Mouse (Mus musculus): ENCODE measurements around the gene Cux2. TPM values are rescaled to one million over a fixed set of nuclear protein-coding genes. Genes with fewer than 3 reads are reported as not detected.
"Not testable (repeated sequence)": the region's sequence is repeated elsewhere in the genome, so short reads cannot be mapped to it uniquely, and the experiment has no call there.

The Cux2 gene
- total RNA-seq, 1 experiment from 2014 or later, result 17.7 TPM

GRCm38 (mm10) chr5:121864330-121864729 lies 185.6 kb downstream of the Cux2 start:
- DNase-seq, result no peak

DNA sequence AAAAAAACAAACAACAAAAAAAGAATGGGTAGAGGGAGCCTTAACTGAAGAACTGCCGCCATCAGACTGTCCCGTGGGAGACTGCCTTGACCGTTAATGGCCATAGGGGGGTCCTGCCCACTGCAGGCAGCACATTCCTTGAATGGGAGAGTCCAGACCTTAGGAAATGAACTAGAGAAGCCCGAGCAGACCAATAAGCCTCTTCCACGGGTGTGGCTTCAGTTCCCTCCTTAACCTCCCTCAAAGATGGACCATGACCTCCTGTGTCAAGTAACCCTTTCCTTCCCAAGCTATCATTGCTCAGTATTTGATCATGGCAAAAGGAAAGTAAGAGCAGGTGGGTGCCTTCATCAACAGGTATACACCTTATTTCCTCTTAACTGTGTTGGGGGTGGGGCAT lies 187.9 kb downstream of the Cux2 start:
- no peak for DNase-seq

GRCm38 (mm10) chr5:121858427-121858826 lies 191.5 kb downstream of the Cux2 start:
- DNase-seq, result no peak

DNA sequence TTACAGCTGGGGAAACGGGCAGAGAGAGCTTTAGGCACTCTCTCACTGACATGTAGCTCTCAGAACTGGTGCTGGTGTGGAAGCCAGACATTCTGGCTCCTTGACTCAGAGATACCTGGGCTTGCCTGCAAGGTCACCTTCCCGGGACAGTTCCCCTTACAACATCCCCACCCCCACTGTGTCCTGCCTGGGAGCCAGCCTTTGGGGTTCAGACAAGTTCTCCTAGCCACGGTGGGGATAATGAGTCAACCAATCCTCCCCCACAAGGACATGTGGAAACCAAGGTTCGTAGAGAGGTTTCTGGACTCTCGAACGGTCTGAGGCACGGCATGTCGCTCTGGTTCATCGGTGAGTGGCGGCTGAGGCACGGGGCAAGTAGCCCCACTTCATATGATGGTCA lies 193.2 kb downstream of the Cux2 start:
- peak; percentile 53 for DNase-seq

- peak; percentile 45 for DNase-seq
These were observed 195.1 kb downstream of the Cux2 start for GRCm38 (mm10) chr5:121854768-121855167.

GRCm38 (mm10) chr5:121853368-121854051 lies 196.4 kb downstream of the Cux2 start:
- peak; percentile 58 for DNase-seq

DNA sequence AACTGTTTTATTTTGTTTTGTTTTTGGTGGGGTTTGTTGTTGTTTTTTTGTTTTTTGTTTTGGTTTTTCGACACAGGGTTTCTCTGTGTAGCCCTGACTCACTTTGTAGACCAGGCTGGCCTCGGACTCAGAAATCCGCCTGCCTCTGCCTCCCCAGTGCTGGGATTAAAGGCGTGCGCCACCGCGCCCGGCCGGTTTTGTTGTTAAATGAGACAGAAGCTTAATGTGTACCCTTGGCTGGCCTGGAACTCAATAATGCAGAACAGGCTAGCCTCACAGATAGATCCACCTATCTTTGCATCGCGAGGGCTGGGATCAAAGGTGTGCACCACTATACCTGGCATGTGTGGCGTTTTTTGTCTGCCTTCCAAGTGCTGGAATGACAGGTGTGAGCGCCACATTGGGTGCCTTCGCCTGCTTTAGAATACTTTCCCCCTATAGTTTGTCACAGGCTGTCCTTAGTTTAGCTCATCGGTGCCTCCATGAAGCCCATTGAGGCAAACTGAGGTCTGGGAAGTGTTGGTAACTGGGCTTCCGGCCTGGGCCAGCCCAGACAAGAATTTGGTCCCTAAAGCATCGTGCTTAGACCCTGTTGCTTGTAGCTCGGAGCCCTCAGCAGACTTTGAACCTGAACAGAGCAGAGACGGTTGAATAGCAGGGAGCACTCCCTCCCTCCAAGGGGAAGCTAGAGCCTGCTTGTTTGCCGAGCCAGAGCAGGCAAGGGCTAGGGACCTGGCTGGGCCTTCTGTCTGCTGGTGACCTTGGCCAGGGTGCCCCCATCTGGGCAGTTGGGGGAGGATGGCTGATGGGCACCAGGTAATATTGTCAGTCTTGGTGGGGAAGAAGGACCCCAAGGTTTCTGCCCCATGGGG lies 200.2 kb downstream of the Cux2 start:
- peak; percentile 30 for DNase-seq

- DNase-seq, result peak; percentile 97
These were observed 201.2 kb downstream of the Cux2 start, which contains the start of gene Pheta1 for GRCm38 (mm10) chr5:121848743-121849142. Pheta1 (plus strand) TSS chr5:121848984.

GRCm38 (mm10) chr5:121848035-121848519 lies 201.8 kb downstream of the Cux2 start:
- peak; percentile 61 for DNase-seq

GRCm38 (mm10) chr5:121847269-121847668 lies 202.6 kb downstream of the Cux2 start:
- DNase-seq, result not testable (repeated sequence)

DNA sequence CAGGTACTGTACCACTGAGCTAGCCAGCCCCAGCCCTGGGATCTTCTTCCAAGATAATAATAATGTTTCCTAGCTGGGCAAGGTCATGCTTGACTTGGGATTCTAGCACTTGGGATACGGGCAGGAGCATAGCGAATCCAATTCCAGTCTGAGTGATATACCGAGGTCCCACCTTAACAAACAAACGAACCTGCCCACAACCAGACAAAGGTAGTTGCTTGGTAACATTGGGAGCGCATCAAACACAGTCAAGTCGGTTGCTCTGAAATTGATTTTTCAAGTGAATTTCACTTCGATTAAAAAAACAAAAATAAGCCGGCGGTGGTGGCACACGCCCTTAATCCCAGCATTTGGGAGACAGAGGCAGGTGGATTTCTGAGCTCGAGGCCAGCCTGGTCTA lies 203.6 kb downstream of the Cux2 start:
- no peak for DNase-seq

- DNase-seq, result no peak
These were observed 204.5 kb downstream of the Cux2 start for GRCm38 (mm10) chr5:121845361-121845760.

DNA sequence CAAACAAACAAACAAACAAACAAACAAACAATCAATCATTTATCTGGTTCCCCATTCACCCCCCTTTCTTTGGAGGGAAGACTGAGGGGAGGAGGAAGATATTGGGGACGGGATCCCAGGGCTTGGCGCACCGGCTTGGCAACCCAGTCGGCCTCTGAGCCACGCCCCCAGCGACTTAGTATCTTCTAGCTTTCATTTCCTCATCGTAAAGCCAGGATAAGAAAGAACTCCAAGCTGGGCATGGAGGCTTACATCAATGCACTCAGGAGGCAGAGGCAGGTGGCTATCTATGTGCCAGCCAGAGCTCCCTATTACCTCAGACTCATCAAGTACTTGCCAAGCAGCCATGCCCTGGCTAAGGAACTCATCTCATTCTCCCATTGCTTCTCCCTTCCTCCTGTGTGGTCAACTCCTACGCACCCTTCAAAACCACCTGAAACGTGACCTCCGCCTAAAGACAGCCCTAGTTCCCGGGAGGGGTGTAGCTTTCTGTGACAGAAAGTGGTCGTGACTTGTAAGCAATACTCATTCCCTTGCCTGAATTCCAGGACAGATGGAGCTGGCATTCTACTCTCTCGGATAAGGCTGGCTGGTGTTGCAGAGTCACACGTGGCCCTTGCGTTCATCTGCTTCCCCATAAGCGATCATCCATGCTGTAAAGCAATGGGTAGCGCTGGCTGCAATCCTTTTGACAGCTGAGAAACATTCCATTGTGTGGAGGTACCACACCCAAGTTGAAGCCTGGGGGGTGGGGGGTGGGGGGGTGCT lies 206.6 kb downstream of the Cux2 start:
- DNase-seq, result no peak

GRCm38 (mm10) chr5:121842665-121843118 lies 207.2 kb downstream of the Cux2 start:
- peak; percentile 92 for DNase-seq

GRCm38 (mm10) chr5:121841973-121842372 lies 207.9 kb downstream of the Cux2 start:
- DNase-seq, result peak; percentile 65

DNA sequence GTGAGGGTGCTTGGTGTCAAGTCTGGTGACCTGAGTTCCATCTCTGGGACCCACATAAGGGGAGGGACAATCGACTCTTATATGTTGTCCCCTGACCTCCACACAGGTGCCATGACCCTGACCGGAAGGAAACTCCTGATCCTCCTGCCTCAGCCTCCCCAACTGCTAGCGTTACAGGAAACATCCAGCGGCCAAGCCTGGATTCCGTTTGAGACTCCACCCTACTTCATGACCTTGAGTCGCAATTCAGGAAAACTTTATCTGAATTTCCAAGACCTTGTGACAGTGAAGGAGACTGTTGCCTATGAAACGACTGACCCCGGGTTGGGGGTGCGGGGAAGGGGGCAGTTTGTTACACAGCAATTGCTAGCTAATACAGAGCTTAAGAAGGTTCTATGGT lies 208.4 kb downstream of the Cux2 start:
- DNase-seq, result no peak

DNA sequence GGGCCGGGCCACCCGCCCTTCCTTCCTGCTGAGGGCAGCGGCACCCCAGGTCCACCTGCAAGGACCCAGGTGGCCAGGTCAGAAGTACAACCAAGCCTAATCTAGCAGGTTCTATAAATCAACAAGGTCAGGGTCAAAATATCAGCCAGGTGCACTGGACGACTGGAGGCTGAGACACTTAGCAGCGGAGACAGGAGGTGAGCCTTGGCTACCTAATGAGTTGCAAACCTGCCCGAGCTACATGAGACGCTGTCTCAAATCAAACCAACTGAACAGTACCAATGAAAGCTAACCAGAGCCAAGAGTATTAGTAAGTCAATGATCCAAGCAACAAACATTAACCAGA lies 210.8 kb downstream of the Cux2 start:
- no peak for DNase-seq

DNA sequence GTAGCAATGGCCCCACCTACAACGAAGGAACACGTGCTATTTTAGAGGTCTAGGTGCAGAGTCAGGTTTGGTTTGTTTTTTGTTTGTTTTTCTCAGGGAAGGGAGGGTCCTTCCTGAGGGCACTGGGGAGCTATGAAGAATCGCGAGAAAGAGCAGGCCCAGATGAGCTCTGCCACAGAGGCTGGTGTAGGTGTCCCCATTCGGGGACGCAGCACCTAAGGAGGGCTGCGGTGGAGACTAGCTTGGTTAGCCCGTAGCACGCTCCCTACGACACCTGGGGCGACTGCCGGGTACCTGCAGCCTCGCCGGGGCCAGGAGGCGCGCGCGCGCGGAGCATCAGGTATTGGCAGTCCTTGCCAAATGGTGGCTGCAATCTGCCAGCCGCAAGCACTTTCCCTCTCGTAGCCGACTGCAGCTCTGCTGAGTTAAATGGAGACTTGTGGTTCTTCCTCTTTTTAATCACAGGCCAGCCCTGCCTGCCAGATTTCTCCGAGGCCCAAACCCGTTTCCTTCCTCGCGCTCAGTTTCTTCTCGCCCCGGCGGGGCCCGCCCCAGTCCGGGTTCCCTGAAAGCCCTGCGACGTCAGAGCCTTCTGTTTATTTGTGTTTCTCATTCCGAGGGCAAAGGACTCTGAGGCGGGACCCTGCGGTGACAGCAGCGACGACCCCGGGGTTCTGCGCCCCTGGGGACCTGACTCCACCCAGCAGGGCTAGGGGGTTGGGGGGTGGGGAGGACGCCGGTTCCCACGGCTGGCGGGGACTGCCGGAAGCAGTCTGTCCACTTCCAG lies 211.4 kb downstream of the Cux2 start:
- peak; percentile 70 for DNase-seq

DNA sequence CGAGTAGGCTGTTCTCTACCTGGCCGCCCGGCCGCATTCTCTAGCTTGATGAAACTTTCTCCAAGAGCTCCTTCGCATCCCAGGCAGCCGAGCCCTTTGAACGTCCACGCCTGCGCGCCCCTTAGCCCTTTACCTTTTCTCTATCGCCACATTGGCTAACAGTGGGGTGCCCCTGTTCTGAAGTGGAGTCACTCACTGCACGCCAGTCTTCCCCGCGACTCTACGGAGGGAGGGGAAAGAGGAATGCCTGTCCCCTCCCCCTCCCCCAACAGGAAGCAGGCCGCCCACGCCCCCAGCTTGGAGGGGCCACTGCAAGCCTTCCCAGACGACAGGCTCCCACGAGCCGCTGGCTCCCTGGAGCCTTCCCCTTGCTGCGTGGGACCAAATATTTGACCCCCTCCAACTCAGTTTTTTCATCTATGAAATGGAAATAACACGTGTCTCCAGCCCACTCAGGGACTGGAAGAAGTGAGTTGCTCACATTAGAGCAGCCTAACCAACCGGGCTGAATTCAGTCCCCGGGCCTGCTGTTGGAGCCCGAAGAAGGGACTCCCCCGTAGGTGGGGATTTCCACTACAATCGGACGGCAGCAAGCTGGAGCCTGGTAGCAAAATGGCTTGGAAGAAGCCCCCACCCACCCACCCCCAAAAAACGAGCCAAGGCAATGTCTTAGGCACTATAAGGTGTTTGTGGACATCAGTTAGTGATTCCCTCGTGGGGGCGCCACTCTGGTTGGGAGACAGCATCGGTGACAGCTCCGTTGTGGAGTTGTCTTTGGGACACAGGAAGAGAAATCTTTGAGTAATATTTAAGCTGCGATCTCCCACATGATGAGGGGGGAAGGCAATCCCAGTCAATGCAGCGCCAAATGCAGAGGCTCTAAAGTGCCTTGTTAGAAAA lies 212.2 kb downstream of the Cux2 start, which contains the start of gene Sh2b3:
Gene Sh2b3 (minus strand): TSS at position 206 of the 900 bp plus-strand sequence.
- DNase-seq, result peak; percentile 62

- peak; percentile 94 for DNase-seq
These were observed 213.0 kb downstream of the Cux2 start for GRCm38 (mm10) chr5:121836692-121837415.

Measured in adrenal gland, postnatal 14 days (tissue).